Mouse (Mus musculus) ovary, adult 18-20 months (tissue): Measurements from ENCODE around the gene Arsj.
A peak's percentile ranks its signal among the peaks of the same experiment; 100 is the strongest.

Experiments used
- DNase-seq: peaks from one replicate; pipeline ENCODE4 v3.0.0; 2022; ENCODE audit warnings: low spot score, mixed read lengths

The Arsj gene

DNA sequence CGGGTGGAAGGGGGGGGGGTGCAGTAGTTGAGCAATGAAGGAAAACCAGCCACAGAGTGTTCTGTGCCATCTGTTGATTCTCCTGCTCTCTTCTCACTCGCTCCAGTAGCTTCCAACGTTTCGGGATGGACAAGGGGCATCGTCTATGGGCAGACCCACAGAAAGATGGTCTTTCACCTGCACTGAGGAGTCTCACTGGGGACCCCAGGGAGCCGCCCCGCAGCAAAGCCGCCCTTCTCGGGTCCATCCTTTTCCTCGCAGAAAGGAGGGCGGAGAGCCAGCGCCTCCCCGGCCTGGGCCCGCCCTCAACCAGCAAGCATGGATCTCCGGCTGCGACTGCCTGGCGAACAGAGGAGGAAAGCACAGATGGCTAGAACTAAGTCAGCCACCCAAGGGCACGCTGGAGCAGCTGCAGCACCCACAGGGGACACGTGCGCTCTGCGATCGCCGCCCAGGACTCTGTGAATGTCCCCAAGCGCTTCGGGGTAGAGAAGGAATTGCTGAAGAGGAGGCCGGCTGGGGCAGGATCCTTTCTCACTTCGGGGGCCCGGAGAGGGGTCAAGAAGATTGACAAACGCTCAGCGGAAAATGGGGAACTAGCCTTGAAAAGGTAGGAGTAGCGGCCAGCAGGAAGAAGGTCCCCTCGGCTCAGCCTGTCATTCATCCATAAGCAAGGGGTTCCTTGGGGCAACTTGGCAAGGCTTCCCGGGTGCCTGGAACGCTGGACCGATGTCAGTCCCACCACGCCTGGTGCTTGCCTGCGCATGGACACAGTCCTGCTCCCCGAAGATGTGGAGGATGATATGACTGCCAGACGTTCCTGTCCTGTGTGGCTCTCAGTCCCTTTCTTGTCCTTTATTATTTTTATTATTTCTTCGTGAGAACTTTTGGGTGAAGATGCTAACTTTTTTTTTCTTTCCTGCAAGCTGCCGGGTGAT lies at the start of gene Arsj:
Gene Arsj (plus strand): TSS at position 117 of the 938 bp plus-strand sequence.
- DNase-seq, result peak; percentile 47

DNA sequence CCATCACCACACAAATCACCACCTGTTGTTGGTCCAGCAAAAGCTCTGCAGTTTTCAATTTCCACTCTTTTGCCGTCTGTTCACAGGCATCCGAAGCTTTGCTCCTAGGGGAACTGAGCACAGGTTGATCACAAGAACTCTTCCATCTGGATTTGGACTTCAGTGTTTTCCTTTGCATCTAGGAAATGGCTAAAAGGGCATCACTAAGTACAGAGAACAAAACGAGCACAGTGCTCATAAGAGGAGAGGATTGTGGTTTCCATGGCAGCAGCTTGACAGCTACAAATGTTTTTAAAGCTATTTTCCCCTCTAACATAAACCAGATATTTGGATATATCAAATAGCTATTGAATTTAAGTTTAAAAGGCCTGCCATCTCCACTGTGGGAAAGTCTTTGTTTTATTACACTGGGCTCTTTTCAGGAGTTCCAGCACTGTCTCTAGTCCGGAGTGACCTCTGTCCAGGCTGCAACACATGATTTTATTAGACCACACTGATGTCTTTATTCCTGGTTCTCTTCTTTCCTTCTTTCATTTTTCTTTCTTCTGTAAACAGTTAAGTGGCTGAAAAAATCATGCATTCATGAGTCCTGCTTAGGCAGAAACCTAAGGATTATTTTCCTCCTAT lies 38.5 kb upstream of the Arsj start:
- no peak for DNase-seq

DNA sequence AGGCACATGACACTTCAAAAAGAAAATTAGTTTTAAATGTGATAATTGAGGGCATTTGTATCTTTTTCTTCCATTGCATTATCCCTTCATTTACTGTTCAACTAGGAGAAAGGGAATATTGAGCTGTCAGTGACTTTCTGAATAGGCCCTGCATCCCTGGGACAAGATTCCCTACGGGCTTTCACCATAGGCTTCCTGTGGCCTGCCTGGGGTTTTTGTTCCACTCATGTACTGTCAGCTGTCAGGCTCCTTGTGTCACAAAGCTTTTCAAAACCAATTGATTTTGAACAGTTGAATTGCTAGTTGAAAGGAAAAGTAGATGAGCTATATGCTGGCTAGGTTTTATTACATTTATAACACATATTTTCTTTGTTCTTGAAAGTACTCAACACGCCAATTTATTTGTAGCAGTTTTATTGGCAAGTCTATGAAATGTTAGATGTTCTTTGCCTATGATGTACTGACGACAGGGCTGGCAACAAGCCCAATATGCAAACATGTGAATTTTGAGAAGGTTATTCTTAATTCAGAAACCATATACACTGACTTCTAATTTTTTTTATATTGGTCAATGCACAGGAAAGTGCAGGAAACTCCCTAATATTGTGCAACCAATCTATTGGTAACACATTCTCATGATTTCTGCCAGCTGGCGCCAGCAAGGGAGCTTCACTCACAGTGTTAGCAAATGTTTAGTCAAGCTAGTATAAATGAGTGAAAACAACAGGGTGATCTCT lies 37.4 kb upstream of the Arsj start:
- no peak for DNase-seq

DNA sequence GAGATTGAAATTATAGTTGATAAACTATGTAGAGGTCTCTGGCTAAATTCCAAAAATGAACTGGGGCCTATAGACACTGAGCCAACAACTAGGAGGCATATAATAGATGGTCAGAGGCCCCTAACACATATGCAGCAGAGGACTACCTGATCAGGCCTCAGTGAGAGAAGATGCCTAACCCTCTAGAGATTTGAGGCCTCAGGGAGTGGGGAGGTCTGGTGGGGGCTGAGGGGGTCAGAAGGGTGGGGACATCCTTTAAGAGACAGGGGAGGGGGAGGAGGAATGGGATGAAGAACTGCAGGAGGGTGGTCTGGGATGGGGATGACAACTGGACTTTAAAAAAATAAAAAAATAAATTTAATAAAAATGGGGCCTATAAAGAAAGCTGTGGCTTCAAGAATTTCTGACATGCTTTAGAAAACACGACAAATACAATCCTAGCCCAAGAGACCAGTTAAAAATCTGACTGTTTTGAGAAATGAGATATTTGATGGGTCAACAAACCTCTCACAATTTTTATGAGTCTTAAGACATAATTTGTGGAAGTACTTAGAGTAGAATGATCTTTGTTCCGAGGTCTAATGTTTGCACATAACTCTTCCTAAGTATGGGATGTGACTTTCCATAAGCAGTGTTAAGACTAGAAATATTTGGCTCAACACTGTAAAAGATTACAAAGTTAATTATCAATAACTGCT lies 36.7 kb upstream of the Arsj start:
- DNase-seq, result no peak

DNA sequence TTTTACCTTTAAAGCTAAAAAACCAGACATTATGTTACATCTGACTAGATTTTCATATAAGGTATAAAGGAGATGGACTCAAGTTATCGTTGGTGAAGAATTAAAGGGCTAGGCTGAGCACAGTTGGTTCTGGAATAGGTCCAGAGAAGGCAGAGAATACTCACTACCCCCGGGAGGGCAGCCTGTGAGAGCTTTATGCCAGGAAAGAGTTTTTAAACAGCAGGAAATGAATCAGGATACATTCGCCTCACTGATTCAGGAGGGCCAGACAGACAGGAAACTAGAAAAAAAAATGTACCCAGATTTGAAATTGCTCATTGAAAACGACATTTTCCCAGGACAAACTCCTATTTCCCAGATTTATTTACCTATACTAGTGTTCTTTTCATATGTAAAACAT lies 28.2 kb upstream of the Arsj start:
- no peak for DNase-seq

DNA sequence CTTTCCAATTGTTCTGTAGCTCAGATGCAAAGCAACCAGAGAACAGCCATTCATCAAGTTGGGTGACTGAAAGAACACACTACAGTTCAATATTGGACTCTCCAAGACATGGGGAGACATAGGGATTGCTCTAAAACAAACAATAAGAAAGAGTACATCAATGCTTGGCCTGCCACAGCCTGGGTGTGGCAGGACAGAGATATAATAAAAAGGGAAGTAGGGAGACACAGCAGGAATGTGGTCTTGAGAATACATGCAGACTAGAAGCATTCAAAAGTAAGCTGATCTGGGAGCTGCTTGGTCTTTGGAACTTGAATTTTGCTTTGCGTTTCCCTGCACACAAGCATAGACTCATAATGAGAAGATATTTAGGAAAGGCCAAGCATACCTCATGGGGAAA lies 18.7 kb upstream of the Arsj start:
- no peak for DNase-seq

DNA sequence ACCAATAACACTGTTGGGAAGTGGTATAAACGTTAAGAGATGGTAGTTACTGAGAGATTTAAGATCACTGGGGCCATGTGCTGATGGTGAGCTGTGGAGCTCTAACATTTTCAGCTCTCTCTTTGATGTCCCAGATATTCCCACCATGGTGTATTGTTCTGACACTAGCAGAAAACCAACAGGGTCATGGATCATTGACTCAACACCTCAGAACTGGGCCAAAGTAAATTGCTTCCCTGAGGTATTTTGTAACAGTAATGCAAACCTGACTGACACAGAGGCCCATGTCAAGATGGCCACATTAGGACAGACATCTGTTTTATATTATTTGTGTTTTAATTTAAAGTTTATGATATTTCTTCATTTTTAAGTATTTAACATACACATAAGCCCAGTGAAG lies 3.7 kb upstream of the Arsj start:
- no peak for DNase-seq

DNA sequence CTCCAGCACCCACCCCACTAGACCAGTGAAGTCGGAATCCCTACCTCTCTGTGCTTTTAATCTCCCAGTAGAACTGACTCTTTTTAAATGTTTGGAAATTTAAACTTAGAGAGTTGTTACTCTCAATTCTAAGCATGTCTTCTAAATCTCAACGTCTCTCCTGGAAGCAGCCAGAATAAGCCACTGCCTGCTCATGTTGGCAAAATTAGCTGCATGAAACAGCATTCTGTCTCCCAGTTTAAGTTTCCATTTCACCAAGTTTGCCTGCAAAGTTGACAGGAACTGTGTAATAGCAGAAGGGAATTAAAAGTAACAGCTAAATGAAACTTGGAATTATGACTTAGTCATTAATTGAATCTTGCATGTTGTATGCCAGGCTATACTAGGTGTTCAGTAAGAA lies 1.1 kb upstream of the Arsj start:
- no peak for DNase-seq

DNA sequence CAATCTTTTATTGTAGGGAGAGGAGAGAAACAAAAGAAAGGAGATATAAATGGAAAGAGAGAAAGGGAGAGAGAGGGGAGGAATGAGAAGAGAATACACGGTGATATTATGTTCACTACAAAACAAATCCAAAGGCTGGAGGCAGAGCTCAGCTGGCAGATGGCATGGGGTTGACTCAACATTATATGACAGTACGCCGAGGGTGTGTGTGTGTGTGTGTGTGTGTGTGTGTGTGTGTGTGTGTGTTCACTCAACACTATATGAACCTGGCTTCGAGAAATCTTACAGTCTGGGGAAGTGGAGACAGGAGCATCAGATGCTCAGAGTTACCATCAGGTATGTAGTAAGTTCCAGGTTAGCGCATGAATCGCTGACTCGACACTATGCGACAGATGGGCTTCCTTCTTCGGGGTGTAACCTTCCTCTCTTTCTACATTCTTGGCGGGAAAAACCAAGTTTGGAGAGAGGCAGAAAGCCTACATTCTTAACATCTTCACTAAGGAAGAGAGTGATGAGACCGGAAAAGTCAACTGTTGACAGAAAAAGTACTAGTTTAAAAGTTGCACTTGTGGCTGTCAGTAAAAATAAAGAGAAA lies 456 bp upstream of the Arsj start:
- no peak for DNase-seq

DNA sequence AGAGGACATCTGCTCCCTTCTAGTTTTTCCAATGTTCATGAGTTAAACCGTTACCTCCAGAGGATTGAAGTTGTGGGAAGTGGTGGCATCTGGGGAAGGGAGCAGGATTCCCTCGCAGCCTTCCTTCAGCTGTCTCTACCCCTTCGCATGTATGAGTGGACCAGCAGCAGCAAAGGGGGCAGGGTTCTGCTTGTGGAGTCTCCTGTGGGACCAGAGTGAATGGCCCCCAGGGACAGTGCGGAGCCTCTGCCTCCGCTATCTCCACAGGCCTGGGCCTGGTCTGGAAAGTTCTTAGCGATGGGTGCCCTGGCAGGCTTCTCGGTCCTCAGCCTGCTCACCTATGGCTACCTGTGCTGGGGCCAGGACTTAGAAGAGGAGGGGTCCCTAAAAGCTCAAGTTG lies 1.1 kb downstream of the Arsj start:
- DNase-seq, result no peak

DNA sequence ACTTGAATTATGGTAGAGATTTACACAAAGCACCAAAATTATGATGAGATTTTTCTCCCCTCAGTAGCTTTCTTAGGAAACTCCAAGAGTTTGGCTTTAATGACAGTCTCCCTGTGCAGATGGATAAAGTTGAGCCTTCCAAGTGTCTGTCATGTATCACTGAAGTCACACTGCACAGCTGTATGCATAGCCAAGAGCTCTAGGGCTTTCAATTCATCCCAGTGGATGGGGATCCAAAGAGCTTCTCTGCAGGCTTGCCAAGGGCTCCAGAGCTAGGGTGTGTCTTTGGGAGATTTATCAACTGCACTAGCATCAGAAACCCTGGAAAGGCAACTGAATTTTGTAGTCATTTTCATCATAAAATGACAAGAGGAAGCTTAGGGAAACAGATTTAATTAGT lies 7.1 kb downstream of the Arsj start:
- no peak for DNase-seq

DNA sequence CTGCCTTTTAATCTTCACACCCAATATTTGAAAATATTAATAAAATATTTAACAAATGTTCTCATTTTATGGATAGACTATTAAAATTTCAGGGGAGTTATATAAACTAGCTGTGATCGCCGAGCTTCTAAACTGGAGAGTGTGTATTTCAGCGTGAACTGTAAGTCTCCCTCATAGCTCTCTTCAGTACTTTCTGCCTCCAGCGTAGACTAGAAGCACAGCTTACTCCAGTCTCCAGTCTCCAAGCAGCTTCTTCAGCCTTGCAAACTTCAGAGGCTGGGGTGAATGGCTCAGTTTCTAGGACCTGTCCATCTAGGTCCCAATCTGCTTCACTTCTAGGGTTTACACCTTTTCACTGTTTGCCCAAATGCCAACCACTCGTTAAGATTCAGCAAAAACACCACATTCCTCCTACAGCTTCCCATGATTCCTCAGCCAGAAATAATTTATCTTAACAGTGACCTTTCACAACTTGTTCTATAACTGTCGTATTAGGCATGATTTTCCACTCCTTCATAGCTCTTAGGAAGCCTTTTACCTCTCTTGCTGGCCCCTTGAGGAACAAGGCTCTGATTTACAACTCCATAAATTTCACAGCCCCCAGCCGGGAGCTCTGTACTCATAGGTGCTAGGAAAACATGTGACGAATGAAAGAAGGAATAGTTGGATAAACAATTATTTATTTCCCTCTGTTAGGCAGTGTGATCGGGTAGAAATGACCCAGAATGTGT lies 9.5 kb downstream of the Arsj start:
- no peak for DNase-seq

DNA sequence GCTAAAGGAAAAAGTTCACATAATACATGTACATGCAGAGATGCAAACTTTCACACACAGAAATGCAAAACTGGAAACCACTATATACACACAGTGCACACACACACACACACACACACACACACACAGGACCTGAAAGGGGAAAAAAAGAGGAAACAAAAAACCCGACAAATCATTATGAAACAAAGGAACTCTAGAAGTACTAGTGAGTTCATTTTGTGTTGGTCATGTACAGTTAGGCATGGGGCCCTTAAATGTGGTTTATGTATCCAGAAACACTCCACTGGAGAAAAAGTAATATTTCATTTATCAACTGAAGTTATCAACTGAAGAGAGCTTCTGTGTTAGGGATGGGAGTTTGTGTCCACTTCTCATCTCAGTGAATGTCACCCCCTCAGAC lies 10.2 kb downstream of the Arsj start:
- DNase-seq, result no peak

DNA sequence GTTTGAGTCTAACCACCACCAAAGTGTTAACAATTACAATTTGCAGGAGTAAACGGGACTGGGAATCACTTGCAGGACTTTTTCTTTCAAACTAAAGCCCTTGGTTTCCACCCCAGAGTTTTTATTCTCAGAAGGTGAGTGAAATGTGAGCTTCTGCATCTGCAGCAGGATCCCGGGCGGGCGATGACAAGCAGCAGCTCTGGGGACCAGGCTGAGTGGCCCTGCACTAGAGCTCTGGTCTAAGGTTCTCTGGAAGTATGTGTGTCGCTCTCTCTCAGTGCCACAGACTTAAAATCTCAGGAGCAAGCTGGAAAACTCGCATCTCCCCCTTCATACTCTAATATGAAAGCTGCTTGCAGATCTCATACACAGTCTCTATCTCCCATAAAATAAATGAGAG lies 15.8 kb downstream of the Arsj start:
- no peak for DNase-seq

DNA sequence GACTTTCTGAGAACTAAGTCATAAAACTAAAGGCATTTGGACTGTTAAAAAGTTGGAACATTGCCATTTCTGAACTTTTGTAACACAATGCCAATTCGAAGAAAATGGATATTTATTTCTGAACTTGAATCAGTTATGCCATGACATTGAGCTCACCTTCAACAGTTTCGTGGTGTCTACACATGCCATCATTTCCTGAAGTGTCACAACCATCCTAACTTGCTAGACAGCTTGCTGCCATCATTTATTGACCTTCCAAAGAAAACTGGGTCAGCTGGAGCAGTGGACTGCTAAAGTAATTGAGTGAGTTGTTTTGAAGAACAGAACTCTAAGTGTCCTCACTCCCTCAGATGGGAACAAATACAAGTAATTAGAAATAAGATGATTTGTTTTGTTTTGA lies 16.2 kb downstream of the Arsj start:
- no peak for DNase-seq

DNA sequence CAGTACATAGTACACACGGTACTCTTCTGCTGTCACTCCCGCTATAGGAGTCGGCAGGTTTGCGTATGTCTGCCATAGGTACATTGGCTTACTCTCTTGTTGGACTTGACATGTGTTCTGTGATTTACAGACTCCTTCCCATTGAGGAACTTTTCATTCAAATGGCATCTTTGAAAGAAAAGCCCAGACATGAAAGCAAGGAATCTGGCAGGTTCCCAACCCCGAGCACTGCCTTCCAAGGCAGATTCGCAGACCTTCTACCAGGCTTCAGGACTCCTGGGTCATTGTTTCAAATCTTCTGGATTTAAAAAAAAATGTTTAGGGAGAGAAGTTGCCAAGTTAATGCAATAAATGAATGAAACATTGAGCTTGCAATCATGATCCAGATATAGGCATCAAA lies 19.8 kb downstream of the Arsj start:
- DNase-seq, result no peak

DNA sequence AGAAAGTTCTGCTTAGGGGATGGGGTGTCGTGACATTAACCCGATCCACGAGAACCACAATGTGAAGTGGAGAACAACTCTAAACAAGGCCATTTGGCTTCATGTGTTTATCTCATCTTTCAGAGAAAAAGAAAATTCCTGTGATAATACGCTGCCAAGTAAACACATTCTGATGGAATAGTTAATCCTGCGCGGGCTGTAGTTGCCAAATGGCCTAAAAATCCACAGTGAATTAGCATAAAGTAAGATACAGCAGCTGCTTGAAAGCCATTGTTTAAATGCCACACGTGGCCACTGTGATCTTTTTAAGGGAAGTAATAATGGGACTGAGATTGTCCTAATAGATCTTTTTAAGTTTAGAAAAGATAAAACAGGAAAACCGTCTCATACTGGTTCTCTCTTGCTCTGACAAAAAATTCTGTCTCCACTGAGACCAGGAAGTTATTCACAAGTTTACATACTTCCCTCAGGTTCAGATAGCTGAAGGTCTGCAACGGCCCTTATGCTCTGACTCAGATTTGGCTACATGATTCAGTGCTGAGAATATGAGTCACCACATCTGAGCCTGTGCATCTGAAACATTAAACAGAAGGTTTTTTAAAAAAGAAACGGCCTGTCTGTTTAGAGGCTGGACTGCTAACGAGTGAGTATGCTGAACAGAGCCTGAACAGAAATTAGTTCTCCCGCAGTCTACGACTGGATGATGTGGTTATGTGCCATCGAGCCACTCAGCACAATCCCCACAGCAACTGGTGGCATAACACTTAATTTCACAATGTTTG lies 21.4 kb downstream of the Arsj start:
- DNase-seq, result no peak

DNA sequence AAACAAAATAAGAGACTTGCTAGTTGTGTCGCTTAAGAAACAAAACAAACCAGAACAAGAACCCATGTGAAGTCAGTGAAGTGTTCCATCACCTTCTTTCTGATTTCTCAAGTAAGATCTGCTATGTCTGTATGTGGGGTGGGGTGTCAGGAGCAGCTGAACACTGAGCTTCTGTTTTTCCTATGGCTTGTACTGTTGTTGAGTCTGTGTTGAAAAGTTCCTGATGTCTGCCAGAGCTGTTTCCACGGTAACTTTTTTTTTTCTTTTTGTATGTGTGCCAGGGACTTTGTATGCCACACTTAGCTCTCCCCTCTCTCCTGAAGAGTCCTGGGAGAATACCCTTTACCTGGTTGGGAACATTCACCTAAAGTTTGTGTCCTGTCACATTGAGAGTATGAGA lies 34.0 kb downstream of the Arsj start:
- no peak for DNase-seq

DNA sequence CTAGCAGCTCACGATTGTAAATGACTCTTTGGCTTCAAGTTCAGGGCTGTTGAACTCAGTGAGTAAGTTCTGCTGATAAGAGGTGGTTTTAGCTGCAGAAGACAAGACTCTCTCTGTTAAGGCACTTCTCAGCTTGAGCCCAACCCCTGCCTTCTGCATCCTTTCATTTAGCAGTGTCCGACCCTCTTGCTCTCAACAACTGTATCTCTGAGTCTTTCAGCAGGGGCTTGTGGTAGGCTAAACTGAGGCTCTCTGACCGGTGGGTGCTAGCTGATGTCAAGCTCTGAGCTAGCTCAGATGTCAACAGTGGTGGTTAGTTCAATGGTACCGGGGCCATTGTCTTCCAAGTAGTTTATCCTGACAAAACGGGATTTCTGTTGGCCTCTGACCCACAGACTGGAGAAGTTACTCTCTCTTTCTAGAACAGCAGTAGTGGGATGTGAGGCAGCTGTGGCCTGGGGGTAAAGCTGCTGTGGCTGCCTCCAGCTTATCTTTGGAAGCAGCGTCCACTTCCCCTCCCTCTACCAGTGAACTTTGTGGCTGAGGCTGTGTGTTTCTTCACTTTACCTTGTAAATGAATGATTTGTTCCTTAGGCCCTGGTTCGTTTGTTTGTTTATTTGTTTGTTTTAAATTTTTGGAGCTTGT lies 34.6 kb downstream of the Arsj start:
- no peak for DNase-seq

DNA sequence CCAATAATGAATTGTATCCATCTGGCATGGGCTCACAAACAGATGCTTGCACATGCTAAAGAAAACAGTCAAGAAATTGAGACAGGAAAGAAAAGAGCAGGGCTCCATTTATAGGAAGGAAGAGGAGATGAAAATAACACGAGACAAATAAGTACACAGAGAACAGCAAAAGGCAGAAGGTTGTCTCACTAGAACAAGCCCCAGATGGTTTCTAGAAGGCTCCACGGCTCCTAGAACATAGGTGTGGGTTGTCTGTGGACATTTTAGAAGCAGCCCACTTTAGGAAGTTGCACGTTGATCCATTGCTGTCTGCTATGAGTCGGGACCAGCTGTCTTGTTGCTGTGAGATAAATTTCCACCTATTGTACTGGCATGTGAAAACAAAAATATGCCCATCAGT lies 37.2 kb downstream of the Arsj start:
- DNase-seq, result no peak
